Mouse (Mus musculus): ENCODE results near the gene Slc38a3. TPM values are rescaled to one million over a fixed set of nuclear protein-coding genes. Genes with fewer than 3 reads are reported as not detected.

Gene Slc38a3
- total RNA-seq, 2 experiments from 2014 or later, result not detected

GRCm38 (mm10) chr9:107600745-107601144 lies 68.6 kb downstream of the Slc38a3 start:
- no peak for ATAC-seq (replicated peaks; ENCODE audit: poor library complexity)

Other genes with a start within 250 kb of the Slc38a3 start
- 9.9 and 12.3 TPM in 2 replicates for gene Tmem115, start 135.6 kb downstream of the Slc38a3 start, total RNA-seq (2015)
- gene Tmem115, start 135.6 kb downstream of the Slc38a3 start, total RNA-seq (2017), result 14.5 and 19.9 TPM in 2 replicates
- gene Cyb561d2, start 127.3 kb downstream of the Slc38a3 start, total RNA-seq (2015), result 19.3 and 22.8 TPM in 2 replicates
- 12.2 and 16.3 TPM in 2 replicates for gene Cyb561d2, start 127.3 kb downstream of the Slc38a3 start, total RNA-seq (2017)
- 9.2 and 14.3 TPM in 2 replicates for gene Nprl2, start 127.3 kb downstream of the Slc38a3 start, total RNA-seq (2015)
- 10.7 and 13.0 TPM in 2 replicates for gene Nprl2, start 127.3 kb downstream of the Slc38a3 start, total RNA-seq (2017)
- 0.12 TPM in 1 of 2 replicates, not detected in the other for gene Zmynd10, start 122.2 kb downstream of the Slc38a3 start, total RNA-seq (2015)
- gene Zmynd10, start 122.2 kb downstream of the Slc38a3 start, total RNA-seq (2017), result 0.33 and 0.37 TPM in 2 replicates
- gene Rassf1, start 118.0 kb downstream of the Slc38a3 start, total RNA-seq (2015), result 27.3 and 27.4 TPM in 2 replicates
- 35.4 and 38.8 TPM in 2 replicates for gene Rassf1, start 118.0 kb downstream of the Slc38a3 start, total RNA-seq (2017)
- 16.7 and 17.1 TPM in 2 replicates for gene Tusc2, start 106.3 kb downstream of the Slc38a3 start, total RNA-seq (2015)
- gene Tusc2, start 106.3 kb downstream of the Slc38a3 start, total RNA-seq (2017), result 15.2 and 15.3 TPM in 2 replicates
- gene Hyal2, start 101.6 kb downstream of the Slc38a3 start, total RNA-seq (2015), result 6.6 and 7.3 TPM in 2 replicates
- gene Hyal2, start 101.6 kb downstream of the Slc38a3 start, total RNA-seq (2017), result 2.8 and 4.1 TPM in 2 replicates
- 0.44 and 0.54 TPM in 2 replicates for gene Hyal1, start 92.6 kb downstream of the Slc38a3 start, total RNA-seq (2015)
- gene Hyal1, start 92.6 kb downstream of the Slc38a3 start, total RNA-seq (2017), result 0.54 and 1.1 TPM in 2 replicates
- 9.3 and 15.4 TPM in 2 replicates for gene Naa80, start 90.6 kb downstream of the Slc38a3 start, total RNA-seq (2015)
- 9.3 and 10.4 TPM in 2 replicates for gene Naa80, start 90.6 kb downstream of the Slc38a3 start, total RNA-seq (2017)
- gene Hyal3, start 88.7 kb downstream of the Slc38a3 start, total RNA-seq (2015), result 1.4 and 1.7 TPM in 2 replicates
- 0.58 TPM in 1 of 2 replicates, not detected in the other for gene Hyal3, start 88.7 kb downstream of the Slc38a3 start, total RNA-seq (2017)
- gene Ifrd2, start 81.9 kb downstream of the Slc38a3 start, total RNA-seq (2015), result 68.0 and 93.4 TPM in 2 replicates
- gene Ifrd2, start 81.9 kb downstream of the Slc38a3 start, total RNA-seq (2017), result 31.5 and 72.4 TPM in 2 replicates
- not detected in 2 replicates for gene Sema3b, start 60.3 kb downstream of the Slc38a3 start, total RNA-seq (2015)
- gene Sema3b, start 60.3 kb downstream of the Slc38a3 start, total RNA-seq (2017), result not detected in 2 replicates
- gene Gnai2, start 34.2 kb downstream of the Slc38a3 start, total RNA-seq (2015), result 333 and 362 TPM in 2 replicates
- 423 and 432 TPM in 2 replicates for gene Gnai2, start 34.2 kb downstream of the Slc38a3 start, total RNA-seq (2017)
- gene Gnat1, start 10.2 kb upstream of the Slc38a3 start, total RNA-seq (2015), result 0.12 TPM in 1 of 2 replicates, not detected in the other
- gene Gnat1, start 10.2 kb upstream of the Slc38a3 start, total RNA-seq (2017), result not detected in 2 replicates
- not detected in 2 replicates for gene Sema3f, start 40.9 kb upstream of the Slc38a3 start, total RNA-seq (2015)
- gene Sema3f, start 40.9 kb upstream of the Slc38a3 start, total RNA-seq (2017), result 1.00 TPM in 1 of 2 replicates, not detected in the other
- gene Rbm5, start 101.5 kb upstream of the Slc38a3 start, total RNA-seq (2015), result 110 and 146 TPM in 2 replicates
- gene Rbm5, start 101.5 kb upstream of the Slc38a3 start, total RNA-seq (2017), result 142 and 235 TPM in 2 replicates
- 74.5 and 80.7 TPM in 2 replicates for gene Rbm6, start 203.7 kb upstream of the Slc38a3 start, total RNA-seq (2015)
- 131 and 179 TPM in 2 replicates for gene Rbm6, start 203.7 kb upstream of the Slc38a3 start, total RNA-seq (2017)
- gene Mon1a, start 218.6 kb upstream of the Slc38a3 start, total RNA-seq (2015), result 5.3 and 5.9 TPM in 2 replicates
- gene Mon1a, start 218.6 kb upstream of the Slc38a3 start, total RNA-seq (2017), result 16.6 and 18.4 TPM in 2 replicates
- 0.22 TPM in 1 of 2 replicates, not detected in the other for gene Mst1r, start 237.3 kb upstream of the Slc38a3 start, total RNA-seq (2015)
- 0.07 TPM in 1 of 2 replicates, not detected in the other for gene Mst1r, start 237.3 kb upstream of the Slc38a3 start, total RNA-seq (2017)

Data from megakaryocyte progenitor cell, adult 5-6 weeks (primary cell).